Mouse (Mus musculus) E14TG2a.4 (cell line): ENCODE measurements at regions not wholly inside any gene's neighbourhood (a gene's known extent, or its start where the extent isn't known, plus 50 kb on each side); places are given as distances from the start of the nearest gene placed in this dataset.

ENCODE experiments used
- CTCF ChIP-seq: conservative IDR thresholded peaks from 2 replicates; pipeline ENCODE4 v1.5.1; 2014; ENCODE audit warnings: low read length
- POU5F1 ChIP-seq: IDR thresholded peaks from 2 replicates; pipeline ENCODE4 v1.6.1; 2014; ENCODE audit warnings: low read length, borderline replicate concordance

DNA sequence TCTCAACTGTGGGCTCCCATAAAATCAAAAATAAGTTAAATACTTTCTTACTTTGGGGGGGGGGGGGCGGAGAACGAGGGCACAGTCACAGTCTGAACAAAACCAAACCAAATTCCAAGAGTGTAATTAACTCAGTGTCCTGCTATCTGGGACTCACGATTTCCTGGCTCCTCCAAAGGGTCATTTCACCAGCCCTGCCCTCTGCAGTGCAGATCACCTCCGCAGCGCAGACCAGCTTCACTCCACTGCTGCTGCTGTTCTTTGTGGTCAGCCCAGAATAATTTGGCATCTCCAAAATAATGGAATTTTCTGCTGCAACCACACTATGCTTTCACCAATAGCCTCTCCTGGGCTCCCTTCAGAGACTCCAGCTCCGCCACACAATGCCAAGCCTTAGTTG is 631.5 kb upstream of the Adam5 start:
- TF ChIP-seq CTCF (no peak), POU5F1 (no peak)
